Mouse (Mus musculus) adrenal gland, postnatal 25 days (tissue): ENCODE data around the gene Trpm5. TPM values are rescaled to one million over a fixed set of nuclear protein-coding genes. Genes with fewer than 3 reads are reported as not detected.

Experiments used
- DNase-seq: peaks from one replicate; pipeline ENCODE4 v3.0.0; 2021; ENCODE audit warnings: mixed read lengths
- total RNA-seq: library from RNA; stranded (reverse); gene quantifications from 2 replicates; pipeline ENCODE4 v1.2.3, GENCODE M21; 2021

The Trpm5 gene
- total RNA-seq, 1 experiment from 2014 or later, result 0.24 TPM

DNA sequence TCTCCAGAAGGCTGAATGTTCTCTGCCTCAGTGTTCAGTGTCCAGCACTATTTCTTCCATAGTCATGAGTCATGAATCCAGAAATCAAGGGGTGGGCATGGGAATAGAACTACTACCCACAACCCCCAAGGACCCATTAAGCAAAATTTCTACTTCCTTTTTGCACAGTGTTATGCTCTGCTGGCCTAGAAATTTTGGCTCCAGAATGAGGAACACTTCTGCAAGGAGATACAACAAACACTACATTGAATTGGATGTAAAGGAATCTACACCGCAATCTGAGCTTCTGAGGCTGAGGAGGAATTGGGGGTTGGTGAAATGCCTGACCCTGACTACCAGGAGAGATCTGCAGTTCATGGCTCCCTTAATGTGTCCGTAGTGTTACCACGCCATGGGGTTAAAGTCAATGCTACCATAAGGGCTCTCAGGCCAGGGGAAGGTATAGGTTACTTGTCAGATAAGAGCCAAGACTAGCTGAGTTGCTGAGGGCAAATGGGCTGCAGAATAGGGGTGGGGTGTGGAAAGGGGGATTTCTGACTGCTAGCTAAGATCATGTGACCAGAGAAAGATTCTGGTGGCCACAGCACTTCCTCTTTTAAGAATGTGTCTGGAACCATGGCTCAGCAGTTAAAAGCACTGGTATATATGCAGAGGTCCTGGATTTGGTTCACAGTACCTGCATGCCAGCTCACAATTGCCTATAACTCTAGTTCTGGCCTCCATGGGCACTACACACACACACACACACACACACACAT, 56.1 kb downstream of the Trpm5 start:
- no peak for DNase-seq

DNA sequence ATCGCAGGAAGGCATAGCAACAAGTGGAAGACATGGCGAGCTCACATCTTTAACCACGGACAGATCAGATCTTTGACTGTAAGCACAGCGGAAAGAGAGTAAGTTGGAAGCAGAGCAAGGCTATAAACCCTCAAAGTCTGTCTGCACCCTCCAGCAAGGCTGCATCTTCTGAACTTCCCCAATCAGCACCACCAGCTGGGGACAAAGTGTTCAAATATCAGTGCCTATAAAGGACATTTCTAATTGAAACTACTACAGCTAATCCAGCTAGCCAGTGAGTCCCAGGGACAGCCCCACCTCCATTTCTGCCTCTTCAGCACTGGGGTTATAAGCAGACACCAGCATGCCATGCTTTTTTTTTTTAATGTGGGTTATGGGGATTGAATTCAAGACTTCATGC, 57.1 kb downstream of the Trpm5 start:
- DNase-seq, result no peak

DNA sequence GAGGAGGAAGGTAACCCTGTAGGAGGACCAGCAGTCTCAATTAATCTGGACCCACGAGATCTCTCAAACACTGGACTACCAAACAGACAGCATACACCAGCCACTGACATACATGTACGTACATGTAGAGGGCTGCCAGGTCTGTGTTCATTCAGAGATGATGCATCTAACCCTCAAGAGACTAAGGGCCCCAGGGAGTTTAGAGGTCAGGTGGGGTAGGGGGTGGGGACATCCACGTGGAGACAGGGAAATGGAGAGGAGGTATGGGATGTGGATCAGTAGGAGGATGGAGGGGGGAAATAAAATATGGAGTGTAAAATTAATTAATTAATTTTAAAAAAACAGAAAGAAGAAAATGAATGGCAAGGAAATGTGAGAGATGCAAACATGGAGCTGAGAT, 57.7 kb downstream of the Trpm5 start:
- DNase-seq, result no peak

DNA sequence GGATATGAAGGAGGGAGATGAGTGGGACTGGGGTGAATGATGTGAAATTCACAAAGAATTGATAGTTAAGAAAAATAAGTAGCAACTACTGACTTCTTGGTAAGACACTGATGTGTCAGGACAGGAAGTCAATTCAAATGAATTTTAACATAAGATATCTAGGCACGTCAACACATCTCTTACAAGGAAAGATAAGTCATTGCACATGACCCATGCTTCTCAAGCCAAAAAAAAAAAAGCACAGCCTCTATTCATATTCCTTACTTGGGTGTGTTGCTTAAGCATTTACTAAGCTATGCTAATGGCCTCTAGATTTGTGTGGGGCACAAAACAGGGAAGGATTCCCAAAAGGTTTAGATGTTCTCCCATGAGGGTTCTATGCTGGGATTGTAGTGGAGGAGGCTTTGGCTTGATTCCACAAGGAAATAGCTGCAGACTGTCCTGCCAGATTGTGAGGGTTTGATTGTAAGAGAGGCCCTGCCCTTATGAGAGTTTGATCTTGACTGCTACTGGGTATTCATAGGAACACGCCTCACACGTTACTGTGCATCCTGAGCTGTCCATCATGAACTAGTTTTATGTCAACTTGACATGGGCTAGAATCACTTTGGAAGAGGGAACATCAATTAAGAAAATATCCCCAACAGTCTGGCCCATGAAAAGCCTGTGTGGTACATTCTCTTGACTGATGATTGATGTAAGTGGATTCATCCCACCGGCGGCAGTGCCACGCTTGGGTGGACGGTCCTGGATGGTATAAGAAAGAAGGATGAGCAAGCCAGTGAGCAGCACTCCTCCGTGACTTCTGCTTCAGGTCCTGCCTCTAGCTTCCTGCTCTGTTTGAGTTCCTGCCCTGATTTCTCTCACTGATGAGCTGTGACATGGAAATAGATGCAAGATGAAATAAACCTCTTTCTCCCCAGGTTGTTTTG, 59.7 kb downstream of the Trpm5 start:
- DNase-seq, result no peak

DNA sequence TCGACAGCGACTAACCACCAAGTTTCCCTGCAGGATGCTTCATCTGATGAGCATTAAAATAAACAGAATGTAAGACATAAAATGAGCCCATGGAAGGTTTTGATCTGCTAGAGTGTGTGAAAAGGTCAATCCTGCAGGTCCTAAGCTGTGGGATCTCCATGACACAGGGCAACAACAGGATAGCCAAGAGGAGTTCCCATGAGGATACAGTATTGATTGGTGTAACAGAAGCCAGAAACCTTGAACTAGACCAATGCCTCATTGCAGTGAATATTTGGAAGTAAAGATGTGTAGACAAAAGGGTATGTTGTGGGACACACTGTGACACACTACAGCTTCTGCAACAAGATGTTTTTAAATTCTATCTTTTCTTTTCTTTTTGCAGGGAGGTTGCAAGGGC, 60.3 kb downstream of the Trpm5 start:
- DNase-seq, result no peak

DNA sequence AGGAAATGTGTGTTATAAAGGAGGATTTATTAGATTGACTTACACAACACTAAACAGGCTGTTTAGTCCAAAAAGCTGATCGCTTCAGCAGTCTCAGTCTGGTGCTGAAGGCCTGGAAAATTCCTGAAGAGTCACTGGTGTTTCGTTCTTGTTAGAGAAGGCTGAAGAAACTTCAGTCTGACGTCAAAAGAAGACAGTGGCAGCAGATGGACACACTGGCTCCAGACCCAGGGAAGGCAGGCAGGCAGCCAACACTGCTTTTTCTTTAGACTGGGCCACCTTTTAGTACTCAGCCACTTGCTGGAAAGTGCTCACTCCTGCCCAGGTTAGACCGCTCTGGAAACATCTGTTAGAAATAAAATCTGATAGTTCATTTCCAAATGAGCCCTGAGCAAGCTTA, 60.9 kb downstream of the Trpm5 start:
- DNase-seq, result no peak

DNA sequence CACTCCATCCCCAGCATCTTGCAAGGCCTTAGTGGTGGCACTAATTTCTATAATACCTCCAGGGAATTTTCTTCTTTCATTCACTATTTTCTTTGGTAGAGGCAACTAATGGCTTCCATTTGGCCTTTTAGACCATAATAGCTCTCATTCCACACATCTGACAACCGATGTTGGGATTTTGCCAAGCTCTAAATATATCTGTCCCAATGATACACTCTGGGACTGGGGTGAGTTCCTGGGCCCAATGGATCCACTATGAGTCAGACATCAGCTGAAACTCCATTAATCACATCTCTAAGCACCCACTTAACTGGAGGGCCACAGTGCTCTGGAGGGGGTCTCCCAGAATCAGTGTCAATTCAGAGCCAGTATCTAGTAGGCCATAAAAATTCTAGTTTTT, 62.6 kb downstream of the Trpm5 start:
- no peak for DNase-seq

DNA sequence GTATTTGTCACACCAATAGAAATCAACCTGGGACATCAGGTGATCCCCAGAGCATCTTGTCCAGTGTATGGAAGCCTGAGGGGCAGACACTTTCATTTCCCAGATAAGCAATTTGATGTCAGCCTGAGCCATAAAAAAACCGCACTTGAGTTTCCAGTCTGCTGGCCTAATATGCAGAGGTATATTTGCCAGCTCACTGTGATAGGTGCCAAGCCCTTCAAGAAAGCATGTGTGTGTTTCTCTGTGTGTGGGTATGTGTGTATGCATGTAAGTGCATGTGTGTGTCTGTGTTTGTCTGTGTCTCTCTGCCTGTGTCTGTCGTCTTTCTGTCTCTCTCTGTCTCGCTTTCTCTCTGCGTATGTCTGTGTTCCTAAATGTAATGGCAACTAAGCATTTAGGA, 67.2 kb downstream of the Trpm5 start:
- no peak for DNase-seq

DNA sequence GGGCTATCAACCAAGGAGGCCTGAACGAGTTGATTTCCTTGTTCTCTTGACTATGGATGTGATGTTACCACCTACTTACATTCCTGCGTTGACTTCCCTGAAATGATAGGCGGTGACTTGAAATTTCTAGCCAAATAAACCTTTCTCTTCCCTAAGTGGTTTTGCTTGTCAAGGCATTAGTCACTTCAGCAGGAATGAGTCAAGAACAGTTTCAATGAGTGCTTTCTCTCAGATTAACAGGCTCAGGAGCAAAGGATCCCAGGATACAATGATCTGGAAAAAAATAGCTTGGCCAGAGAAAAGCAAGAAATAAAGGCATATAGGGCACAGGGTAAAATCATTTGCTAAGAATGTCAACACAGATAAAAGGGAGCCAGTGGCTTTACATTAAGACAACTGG, 68.9 kb downstream of the Trpm5 start:
- DNase-seq, result no peak

DNA sequence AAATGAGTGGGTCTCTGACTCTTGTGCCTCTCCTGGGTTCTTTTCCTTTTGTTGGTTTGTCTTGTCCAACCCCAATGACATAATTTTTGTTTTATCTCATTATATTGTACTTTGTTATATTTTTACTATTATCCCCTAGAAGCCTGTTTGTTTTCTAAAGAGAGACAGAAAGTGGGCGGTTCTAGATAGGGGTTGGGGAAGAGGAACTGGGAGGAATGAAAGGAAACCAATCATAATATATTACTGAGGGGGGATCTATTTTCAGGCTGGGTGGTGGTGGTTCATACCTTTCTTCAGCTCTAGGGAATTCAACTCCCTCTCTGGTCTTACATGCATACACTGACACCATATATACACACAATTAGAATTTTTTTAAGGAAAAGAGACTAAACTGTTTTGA, 70.1 kb downstream of the Trpm5 start:
- DNase-seq, result no peak

DNA sequence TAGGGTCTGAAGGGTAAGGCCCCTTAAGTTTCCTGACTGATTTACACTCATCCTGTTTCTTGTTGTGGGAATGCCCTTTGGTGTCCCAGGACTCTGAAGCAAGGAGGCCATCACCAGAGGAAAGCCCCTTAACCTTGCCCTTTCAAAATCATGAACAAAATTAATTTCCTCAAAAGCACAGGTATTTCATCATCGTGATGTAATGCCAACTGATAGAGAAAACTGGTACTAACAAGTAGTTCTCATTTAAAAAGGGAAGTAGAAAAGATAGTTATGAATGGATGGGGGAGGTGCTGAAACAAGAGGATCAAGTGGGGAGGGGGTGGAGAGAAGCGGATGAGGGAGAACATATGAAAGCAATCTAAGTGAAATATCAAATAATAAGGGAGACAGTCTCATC, 70.9 kb downstream of the Trpm5 start:
- DNase-seq, result no peak

DNA sequence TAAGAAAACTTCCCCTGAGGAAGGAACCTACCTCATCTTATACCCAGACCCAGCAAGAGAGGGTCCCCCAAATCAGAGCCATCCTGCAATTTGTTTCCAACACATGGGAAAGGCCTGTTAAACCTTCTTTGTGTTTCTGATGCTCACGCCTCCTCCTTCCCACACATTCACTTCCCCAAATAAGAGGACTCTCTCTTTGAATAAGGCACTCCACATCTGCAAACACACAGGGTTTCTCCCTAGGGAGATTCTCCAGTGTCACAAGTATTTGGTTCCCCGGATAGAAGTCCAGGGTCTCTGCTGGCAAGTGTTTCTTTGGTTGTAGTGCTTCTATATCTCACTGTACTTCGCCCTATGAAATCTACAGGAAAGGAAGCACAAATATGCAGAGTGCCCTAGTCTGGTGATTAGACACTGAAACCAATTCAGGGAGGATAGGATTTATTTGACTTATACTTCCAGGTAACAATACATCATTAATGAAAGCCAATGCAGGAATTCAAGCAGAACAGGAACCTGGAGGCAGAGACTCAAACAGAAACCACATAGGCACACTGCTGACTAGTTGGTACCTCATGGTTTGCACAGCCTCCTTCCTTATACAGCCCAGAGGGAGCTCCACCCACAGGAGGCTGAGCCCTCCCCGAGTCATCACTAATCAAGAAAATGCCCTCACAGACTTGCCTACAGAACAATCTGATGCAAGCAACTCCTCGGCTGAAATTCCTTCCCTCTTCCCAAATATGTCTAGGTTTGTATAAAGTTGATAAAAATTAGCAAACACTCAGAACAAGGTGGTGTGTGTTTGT, 72.9 kb downstream of the Trpm5 start:
- no peak for DNase-seq

DNA sequence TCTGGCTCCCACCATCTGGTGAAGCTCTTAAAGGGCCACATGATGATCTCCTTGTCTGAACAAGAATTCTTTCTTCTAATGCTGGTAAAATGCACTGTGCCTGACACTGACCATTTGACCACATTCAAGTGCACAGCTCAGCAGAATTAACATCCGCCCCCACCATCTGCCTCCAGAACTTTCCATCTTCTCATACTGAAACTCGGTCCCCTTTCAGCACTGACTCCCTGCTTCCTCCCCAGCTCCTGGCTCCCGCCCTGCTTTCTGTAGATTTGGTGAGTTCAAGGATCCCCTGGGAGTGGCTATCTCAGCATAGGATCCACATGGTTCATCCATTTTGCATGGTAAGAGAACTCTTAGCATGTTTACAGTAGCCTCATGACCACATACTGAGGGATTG, 73.7 kb downstream of the Trpm5 start:
- DNase-seq, result no peak

DNA sequence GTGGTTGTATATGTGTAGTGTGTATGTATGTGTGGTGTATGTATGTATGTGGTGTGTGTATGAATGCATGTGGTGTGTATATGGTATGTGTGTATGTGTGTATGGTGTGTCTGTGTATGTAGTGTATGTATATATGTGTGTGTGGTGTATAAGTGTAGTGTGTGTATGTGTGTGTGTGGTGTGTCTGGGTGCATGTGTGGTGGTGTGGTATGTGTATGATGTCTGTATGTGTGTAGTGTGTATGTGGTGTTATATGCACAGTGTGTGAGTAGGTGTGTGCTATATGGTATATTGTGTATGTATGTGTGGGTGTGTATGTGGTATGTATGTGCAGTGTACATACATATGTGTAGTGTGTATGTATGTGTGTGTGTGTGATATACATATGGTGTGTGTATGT, 74.4 kb downstream of the Trpm5 start:
- DNase-seq, result no peak

Other genes with a start within 250 kb of the Trpm5 start
- gene Th, start 163.5 kb downstream of the Trpm5 start, total RNA-seq, result 517 and 537 TPM in 2 replicates
- 0.33 and 0.95 TPM in 2 replicates for gene Ascl2, start 125.4 kb downstream of the Trpm5 start, total RNA-seq
- 0.21 TPM in 1 of 2 replicates, not detected in the other for gene Tspan32, start 89.6 kb downstream of the Trpm5 start, total RNA-seq
- 757 and 789 TPM in 2 replicates for gene Cd81, start 41.9 kb downstream of the Trpm5 start, total RNA-seq
- gene Tssc4, start 25.4 kb downstream of the Trpm5 start, total RNA-seq, result 32.2 and 32.7 TPM in 2 replicates
- gene Kcnq1, start 11.7 kb upstream of the Trpm5 start, total RNA-seq, result 3.5 and 3.6 TPM in 2 replicates